Mouse (Mus musculus) adrenal gland (tissue): Measurements from ENCODE around the gene Atp13a2.

Experiments used
- intact Hi-C: fragments of 180-260 bp; cut with DNase I; formaldehyde crosslinking; loops from one replicate; pipeline ENCODE4 v1.15.1; 2025

The Atp13a2 gene

DNA sequence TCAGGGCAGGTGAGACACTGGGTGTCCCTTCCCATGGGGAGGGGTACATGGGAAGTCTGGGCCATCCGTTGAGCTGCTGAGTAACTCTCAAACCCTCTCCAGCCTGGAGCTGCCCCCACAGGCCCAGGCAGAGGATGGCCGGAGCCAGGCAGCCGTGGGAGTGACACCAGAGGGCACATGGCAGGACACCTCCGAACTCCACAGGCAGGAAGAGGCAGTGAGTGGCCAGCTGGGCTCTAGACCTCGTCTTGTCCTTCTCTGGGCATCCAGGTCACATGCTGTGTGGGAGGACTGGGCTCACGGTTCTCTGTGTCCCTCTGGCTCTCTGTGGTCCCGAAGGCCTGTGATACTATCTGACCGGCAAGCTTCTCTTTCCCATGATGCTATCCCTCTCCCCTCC lies 7.2 kb downstream of the Atp13a2 start:
- intact Hi-C loops, result no loop called here

GRCm38 (mm10) chr4:140995811-140996210 lies 9.1 kb downstream of the Atp13a2 start:
- intact Hi-C loops, result no loop called here

- intact Hi-C loops, result no loop called here
These were observed 10.1 kb downstream of the Atp13a2 start for GRCm38 (mm10) chr4:140996812-140997211.

DNA sequence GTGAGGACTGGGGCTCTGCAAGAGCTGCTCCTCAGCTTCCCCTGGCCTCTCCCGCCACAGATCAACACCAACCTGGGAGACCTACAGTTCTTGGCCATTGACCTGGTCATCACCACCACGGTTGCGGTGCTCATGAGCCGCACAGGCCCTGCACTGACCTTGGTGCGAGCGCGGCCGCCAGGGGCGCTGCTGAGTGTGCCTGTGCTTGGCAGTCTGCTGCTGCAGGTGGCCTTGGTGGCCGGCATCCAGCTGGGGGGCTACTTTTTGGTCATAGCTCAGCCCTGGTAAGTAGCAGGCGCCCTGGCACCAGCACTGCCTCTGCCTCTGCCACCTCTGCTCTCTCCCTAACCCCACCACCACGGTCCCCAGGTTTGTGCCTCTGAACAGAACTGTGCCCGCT lies 19.3 kb downstream of the Atp13a2 start:
- intact Hi-C loops, result no loop called here

- intact Hi-C loops, result no loop called here
These were observed 21.4 kb downstream of the Atp13a2 start for GRCm38 (mm10) chr4:141008028-141008427.

GRCm38 (mm10) chr4:141010118-141010517 lies 23.4 kb downstream of the Atp13a2 start, which contains the start of gene Mfap2:
Gene Mfap2 (plus strand): TSS chr4:141010418.
- intact Hi-C loops, result no loop called here

- intact Hi-C loops, result no loop called here
These were observed 23.9 kb downstream of the Atp13a2 start for GRCm38 (mm10) chr4:141010526-141010925.

GRCm38 (mm10) chr4:141010941-141011429 lies 24.3 kb downstream of the Atp13a2 start:
- intact Hi-C loops, result no loop called here

GRCm38 (mm10) chr4:141011556-141012328 lies 25.1 kb downstream of the Atp13a2 start:
- intact Hi-C loops, result no loop called here

- intact Hi-C loops, result no loop called here
These were observed 25.9 kb downstream of the Atp13a2 start for GRCm38 (mm10) chr4:141012558-141012957.

- intact Hi-C loops, result no loop called here
These were observed 27.4 kb downstream of the Atp13a2 start for GRCm38 (mm10) chr4:141014114-141014513.

GRCm38 (mm10) chr4:141014856-141015255 lies 28.2 kb downstream of the Atp13a2 start:
- intact Hi-C loops, result no loop called here

DNA sequence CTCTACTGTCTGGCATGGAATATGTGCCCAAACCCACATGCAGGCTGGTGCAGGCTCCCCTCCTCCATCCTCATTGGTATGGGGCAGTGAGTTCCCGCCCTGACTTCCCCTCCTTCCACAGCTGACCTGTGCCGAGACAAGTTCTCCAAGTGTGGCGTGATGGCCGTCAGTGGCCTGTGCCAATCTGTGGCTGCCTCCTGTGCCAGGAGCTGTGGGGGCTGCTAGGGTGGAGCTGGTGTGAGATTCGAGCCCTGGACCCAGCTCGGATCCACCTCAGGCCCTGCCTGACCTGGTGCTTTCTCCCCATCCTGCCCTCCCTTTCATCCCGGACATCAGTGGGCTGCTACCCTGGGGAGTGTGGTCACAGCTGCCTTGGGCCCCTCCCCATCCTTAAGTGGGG lies 28.7 kb downstream of the Atp13a2 start:
- intact Hi-C loops, result no loop called here

GRCm38 (mm10) chr4:141016311-141016710 lies 29.6 kb downstream of the Atp13a2 start:
- intact Hi-C loops, result no loop called here

- intact Hi-C loops, result no loop called here
These were observed 31.2 kb downstream of the Atp13a2 start for GRCm38 (mm10) chr4:141017657-141018436.

- intact Hi-C loops, result no loop called here
These were observed 33.5 kb downstream of the Atp13a2 start for GRCm38 (mm10) chr4:141020220-141020619.

- intact Hi-C loops, result no loop called here
These were observed 34.3 kb downstream of the Atp13a2 start for GRCm38 (mm10) chr4:141020811-141021613.

DNA sequence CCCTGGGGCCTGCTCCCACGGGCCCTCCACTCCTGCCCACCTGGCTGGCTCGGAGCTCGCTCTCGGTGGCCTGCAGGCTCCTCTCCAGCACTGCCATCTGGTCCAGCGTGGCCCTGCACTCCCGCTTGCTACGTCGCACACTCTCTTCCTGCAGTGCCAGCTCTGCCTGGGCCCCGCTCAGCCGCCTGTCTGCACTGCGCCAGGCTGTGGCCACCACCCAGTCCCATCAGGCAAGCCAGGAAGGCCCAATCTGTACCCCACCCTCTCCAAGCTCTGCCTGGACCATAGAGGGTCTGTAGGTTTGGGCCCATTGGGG lies 34.9 kb downstream of the Atp13a2 start:
- intact Hi-C loops, result no loop called here

- intact Hi-C loops, result no loop called here
These were observed 37.4 kb downstream of the Atp13a2 start for GRCm38 (mm10) chr4:141024052-141024451.

DNA sequence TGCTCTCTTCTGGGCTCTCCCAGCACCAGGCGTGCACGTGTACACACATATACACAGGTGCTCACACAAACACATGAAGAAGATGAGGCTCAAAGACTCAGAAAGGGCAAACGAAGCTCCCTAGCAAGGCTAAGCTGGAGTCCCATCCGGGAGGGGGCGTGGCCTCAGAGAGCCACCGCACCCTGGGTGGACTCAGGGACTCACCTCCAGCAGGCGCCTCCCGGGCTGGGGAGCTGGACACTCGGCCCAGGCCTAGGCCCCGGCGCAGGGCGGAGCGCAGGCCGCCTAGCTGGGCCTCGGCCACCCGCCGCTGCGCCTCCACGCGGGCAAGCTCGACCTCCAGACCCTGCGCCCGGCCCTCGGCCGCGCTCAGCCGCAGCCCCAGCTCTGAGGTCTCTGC lies 38.3 kb downstream of the Atp13a2 start:
- intact Hi-C loops, result no loop called here

- intact Hi-C loops, result loop anchor here (5.0 kb wide), 1 partner anchor 48 kb away; no protein-coding TSS in a partner anchor
These were observed 44.0 kb downstream of the Atp13a2 start for GRCm38 (mm10) chr4:141030541-141031206.
